Mouse (Mus musculus) frontal cortex, adult (tissue): Measurements from ENCODE around the gene Wfdc3.

ENCODE experiments used
- ATAC-seq: cut with Nextera tagmentation; 2 replicates; pipeline ENCODE4 v1.9.2; 2017; ENCODE audit warnings: mild to moderate bottlenecking, moderate library complexity, mixed read lengths; ENCODE audit not compliant: low TSS enrichment

Wfdc3 gene

DNA sequence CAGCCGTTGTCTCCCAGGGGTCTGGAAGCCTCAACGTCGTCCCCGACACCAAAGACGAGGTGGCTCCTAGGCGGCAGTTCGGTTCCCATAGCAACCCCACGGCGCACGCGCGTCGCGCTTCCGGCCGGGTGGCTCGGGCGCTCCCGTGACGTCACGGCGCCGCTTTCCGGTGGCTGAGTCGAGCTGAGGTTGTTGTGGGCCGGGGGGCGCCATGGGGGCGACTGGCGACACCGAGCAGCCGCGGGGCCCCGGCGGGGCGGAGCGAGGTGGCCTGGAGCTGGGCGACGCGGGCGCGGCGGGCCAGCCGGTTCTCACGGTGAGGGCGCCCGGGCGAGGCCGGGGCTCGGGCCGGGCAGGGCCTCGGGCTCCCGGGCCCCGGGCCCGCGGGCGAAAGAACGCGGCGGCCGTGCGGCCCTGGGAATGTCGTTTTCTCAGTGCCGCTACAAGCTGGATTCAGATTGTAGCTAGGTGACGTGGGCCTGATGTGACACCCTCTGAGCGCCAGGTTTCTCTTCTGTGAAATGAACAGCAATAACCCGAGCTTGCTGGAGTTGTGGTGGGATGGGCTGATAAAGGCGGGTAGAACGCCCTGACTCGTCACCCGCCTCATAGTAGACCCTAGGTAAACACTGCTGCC is at the start of gene Wfdc3, which contains the start of gene Dnttip1:
Wfdc3 (minus strand) TSS at position 89 of the 637 bp plus-strand sequence.
Dnttip1 (plus strand) TSS at position 141 of the 637 bp plus-strand sequence.
- ATAC-seq: peak; percentile 97

DNA sequence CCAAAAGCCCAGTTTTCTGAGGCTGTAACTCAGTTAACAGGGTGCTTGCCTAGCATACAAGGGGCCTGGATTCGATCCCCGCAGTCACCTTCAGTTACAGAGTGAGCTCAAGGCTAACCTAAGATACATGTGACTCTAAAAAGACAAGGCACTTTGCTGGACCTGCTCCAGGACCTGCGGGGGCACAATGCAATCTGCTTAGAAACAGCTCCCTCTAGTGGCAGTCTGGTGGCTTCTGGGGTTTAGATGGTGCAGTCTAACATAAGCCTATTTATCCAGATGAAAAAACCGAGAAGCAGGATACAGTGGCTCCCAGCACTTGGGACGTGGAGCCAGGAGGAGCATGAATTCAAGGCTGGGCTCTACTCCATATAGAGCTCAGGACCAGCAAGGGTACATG is 48.6 kb upstream of the Wfdc3 start:
- peak; percentile 55 for ATAC-seq

DNA sequence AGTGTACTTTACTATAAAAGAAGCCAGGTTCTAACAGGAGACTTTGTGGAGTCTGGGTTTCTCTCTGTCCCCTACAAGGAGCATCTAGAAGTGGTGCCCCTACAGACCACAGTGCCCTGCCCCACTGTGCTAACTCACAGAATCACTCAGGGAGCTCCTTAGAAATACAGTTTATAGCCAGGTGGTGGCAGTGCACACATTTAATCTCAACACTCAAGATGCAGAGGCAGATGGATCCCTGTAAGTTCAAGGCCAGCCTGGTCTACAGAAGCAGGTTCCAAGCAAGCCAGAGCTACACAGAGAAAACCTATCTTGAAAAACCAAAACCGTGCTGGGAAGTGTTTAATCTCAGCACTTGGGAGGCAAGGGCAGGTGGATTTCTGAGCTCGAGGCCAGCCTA is 48.0 kb upstream of the Wfdc3 start:
- ATAC-seq: no peak

DNA sequence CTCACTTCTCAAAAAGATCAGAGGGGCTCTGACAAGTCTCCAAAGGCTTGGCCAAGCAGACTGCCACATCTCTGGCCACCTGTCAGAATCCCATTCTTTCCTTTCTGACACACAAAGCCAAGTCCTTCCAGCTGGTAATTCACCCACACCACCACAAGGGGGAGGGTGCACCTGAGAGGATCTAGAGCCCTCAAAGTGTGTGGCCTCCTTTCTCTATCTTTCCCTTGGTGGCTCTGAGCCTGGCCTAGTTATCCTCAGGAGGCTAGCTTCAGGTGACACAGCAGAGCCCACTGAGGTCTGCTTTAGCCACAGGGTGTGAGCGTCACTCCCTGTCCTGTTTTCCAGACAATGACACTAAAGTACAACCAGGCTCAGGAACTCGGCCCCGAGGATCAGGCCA is 47.5 kb upstream of the Wfdc3 start:
- ATAC-seq: peak; percentile 41

DNA sequence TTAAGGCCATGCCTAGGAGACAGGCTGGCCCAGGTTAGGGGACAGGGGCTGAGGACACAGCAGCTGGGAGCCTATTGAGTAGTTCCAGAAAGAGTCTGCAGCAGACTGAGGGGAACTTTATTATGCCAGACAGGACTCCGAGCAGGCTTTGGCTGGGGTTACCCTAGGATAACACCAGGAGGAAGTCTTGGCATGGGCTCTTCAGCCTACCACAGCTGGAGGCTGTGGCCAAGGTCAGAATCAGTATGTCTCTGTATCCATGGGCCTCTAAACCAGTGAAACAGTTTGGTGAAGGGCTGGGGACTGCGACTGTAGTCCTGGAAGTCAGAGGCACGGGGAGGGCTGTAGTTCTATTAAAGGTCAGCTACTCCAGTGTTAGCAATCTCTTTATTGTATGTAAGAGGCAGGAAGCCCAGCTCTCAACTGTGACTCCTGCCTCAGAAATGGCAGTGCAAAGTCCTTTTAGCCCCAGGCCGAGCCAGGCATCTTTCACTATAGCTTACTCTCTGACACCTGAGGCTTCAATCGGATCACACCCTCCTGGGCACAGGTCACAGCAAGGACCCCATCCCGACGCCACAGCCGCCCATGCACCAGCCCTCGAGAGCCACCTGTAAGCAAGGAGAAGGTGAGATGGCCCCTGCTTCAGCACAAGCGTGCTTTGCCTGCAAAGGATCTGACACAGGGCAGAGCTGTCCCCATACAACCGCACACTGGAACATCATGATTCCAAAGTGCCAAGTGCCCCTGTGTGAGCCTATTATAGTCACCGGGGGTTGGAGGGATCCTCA is 46.9 kb upstream of the Wfdc3 start:
- no peak for ATAC-seq

DNA sequence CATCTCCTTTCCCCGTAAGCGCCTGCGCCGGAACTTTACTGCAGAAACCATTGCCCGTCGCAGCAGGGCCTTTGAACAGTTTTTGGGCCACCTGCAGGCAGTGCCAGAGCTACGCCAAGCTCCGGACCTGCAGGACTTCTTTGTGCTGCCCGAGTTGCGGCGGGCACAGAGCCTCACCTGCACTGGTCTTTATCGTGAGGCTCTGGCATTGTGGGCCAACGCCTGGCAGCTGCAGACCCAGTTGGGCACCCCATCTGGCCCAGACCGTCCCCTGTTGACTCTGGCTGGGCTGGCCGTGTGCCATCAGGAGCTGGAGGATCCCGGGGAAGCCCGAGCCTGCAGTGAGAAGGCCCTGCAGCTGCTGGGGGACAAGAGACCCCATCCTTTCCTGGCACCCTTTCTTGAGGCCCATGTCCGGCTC is 46.1 kb upstream of the Wfdc3 start:
- ATAC-seq: no peak

DNA sequence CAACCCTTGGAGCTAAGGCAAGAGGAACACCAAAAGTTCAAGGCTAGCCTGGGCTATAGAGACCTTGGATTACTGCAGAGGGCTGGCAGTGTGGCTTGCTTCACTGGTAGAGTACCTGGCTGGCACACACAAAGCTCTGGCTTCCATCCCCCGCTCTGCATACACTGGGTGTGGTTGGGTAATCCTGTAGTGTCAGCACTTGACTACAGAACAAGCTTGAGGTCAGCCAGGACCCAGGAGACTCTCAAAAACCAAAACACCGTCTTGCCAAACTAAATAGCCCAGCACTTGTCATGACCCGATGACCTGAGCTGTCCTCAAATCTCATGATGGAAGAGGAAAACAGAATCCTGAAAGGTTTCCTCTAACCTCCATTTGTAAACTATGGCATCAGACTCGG is 44.7 kb upstream of the Wfdc3 start:
- no peak for ATAC-seq

DNA sequence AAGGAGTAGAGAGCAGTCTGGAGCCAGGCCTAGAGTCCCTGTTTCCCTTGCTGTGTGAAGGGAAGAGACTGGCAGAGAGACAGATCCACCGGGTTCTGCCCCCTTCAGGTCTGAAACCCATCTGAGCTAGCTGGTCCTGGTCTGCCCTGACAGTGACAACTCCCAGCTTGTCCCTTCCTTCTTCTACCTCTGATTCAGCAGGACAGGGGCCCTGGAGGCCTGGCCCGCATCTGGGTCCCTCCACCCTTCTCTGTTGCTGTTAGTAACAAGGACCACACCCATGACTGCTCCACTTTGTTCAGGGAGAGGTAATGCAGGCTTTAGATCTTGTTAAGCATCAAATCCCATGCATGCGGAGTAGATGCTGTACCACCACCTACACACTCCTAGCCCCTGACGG is 42.7 kb upstream of the Wfdc3 start:
- ATAC-seq: no peak

DNA sequence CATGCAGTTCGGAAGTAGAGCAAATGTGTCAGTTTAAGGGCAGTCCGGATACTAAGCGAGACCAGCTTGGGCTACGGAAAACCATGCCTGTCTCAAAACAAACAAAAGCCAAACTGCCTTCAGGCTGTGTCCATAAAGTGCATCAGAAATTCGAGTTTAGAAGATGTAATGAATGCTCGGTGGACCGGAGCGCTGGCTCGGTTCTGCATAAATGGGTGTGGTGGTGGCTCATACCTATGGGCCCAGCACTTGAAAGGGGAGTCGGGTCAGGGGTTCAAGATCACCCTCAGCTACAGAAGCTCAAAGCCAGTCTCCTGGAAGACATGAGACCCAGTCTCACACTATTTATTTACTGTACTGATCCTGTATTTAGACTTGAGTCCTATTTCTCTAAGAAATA is 42.0 kb upstream of the Wfdc3 start:
- no peak for ATAC-seq

DNA sequence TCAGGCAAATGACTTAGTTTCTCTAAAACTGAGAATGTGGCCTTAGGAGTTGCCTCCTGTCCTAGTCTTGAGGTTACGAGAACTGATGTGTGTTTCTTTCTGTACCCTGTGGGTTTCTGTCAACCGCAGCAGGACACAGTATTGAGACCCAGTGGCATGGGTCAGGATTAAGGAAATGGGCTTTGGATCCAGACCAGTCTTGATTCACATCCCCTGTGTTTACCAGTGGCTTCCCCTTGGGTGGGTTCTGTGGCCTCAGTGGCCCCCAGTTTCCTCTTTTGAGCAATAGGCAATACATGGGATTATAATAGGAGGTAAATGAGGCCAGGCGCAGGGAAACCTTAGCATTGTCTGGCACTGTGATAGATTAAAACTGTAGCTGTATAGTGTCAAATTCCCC is 41.3 kb upstream of the Wfdc3 start:
- ATAC-seq: no peak

DNA sequence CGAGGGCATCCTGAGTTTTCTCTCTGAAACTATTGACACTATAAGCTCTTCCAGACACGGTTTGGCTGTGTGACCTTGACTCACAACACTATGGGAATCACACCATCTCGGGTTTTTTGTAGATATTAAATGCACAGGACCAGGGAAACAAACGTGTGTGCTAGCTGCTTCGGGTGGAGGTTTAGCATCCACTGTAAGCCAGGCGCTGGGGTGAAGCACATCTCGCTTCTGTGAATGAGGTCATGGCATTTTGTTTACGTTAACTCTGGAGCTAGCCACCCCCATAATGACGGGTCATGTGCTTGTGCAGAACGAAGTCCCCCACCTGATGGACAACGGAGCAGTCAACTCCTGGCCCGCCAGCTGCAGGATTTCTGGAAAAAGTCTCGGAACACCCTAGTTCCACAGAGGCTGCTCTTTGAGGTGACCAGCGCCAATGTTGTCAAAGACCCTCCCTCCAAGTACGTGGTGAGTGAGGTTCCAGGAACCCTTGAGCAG is 40.7 kb upstream of the Wfdc3 start:
- 0 out of 2 replicates have a peak, but pooled peaks have one; percentile 13 for ATAC-seq

DNA sequence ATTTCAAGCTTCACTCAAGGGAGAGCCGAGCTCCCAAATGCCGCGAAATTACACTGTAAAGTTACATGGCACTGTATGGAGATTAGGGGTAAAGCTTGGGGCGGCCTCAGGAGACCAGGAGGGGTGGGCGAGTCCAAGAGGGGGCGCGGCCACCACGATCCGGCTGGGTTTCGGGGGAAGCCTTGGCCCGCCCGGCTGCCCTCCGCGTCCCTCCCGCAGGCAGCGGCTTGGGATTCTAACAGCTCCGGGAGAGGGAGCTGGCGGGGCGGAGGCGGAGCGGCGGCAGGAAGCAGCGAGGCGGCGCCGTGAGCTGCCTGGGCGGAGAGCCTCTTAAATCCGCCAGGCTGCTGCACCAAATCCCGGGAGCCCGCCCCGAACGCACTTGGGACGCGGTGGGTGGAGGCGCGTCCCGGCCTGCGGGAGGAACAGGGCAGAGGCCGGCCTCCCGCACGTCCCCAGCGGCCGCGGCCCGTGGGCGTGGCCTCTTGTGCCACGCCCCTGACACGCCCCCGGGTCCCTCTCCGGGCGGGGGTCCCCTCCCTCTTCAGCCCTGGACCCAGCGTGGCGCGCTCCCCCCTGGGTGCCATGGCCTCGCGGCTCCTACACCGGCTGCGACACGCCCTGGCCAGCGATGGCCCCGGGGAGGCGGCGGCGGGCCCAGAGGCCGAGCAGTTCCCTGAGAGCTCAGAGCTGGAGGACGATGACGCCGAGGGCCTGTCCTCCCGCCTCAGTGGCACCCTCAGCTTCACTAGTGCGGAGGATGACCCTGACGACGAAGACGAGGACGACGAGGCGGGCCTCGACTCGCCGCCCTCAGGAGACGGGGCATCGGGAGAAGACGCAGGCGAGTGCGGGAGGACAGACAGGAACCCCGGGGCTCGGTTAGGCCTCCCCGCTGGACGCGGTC is 40.0 kb upstream of the Wfdc3 start, which contains the start of gene Snx21:
Snx21 (plus strand) TSS at position 343 of the 907 bp plus-strand sequence.
- peak; percentile 85 for ATAC-seq

DNA sequence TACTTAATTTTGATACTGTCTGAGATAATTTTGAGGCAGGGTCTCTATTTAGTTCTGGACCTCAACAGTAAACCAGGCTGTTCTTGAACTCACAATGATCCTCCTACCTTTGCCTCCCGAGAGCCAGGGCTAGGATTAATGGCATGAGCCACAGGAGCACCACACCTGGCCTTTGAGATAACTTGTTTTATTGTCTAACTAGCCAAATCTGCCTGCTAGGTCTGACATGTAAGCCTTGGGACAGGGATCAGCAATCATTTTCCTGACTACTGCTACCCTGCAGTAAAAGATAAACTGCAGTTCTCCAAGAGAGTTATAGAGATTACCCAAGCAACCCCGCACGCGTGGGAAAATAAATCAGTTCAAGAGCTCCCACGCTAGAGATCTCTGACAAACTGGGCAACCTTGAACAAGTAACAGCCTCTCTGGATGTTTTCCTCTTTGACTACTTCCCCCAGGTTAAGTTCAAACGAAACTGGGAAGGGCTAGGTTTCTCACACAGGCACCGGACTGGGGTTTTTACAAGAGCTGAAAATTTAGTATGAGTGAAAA is 39.2 kb upstream of the Wfdc3 start:
- no peak for ATAC-seq

DNA sequence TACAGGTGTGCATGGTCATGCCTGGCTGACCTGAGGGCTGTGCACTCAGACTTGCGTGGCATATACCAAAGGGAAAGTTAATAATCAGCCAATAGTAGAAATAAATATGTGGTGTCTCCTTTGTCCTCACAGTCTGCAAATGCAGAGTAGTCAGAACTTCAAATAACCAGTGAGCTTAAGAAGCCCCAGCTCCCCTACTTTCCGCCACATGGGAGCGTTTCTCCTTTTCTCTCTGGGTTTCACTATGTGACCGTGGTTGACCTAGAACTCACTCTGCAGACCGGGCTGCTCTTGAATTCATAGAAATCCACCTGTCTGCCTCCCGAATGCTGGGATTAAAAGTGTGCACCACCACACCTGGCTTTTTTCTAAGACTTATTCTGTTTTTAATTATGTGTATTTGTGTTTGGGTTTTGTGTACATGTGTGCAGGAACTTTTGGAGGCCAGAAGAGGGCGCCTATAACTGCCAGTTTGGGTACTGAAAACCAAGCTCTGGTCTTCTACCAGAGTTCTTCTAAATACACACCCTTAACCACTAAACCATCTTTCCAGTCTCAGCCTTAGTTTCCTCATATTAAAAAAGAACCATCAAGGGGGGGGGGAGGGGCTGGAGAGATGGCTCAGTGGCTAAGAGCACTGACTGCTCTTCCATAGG is 38.3 kb upstream of the Wfdc3 start:
- ATAC-seq: no peak

DNA sequence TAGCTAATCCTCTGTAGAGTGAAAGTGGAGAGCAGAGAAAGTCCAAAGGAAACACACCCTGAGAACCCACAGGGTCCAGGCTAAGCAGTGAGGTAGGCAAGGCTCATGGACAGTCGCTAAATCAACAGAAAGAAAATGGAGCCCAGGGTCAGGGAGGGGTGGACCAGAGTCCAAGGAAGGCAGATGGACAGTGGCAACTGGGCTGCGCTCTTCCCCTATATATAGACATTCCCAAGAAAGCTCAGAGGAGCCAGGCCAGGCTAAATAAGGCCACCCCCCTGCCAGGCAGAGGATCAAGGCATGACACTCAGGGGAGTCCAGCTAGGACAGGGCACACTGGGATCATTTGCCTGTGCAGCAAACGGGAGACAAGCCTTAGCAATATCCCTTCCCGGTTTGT is 36.1 kb upstream of the Wfdc3 start:
- ATAC-seq: no peak

DNA sequence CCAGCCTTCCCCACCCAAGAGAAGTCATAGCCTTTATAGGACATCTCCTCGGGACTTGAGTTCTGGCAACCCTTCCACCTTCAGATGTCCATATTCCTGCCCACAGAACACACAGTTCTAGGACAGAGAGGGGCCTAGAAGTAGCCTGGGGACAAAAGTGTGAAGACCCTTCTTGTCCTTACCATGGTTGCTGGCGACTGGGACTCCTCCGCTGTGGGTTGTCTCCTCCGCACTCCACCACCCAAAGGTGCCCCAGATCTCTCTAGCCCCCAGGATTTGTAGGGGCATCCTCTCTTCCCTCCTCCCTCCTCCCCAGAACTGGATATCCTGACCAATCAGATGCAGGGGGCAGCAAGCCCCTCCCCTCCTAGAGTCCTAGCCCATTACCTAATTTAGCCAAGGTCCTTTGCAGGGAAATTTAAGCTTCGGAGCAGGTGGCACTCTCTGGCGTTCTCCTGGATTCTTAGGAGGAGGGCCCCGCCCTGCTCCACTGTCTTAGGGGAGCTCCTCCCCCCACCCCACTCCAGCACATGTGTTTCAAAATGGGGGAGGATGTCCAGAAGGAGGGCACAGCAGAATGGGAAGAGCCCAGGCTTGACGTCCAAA is 33.9 kb upstream of the Wfdc3 start, which contains the start of gene Tnnc2:
Tnnc2 (minus strand) TSS at position 487 of the 606 bp plus-strand sequence.
- no peak for ATAC-seq

DNA sequence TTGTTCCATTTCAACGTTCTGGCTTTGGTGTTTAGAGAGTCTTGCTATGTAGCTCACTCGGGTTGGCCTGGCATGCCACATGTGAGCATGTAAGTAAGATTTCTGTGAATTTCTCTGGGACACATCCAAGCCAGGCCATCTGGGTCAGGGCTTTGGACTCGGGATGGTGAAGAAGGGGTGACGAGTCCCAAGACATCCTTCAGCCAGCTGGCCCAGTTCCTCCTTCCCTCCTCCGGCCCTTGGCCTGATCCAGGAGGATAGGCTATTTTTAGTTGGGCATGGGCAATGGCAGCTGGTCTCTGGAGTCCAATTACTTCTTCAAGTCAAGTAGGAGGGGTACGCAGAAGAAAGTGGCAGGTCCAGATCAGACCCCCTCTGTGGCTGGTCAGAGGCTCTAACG is 33.1 kb upstream of the Wfdc3 start:
- no peak for ATAC-seq

DNA sequence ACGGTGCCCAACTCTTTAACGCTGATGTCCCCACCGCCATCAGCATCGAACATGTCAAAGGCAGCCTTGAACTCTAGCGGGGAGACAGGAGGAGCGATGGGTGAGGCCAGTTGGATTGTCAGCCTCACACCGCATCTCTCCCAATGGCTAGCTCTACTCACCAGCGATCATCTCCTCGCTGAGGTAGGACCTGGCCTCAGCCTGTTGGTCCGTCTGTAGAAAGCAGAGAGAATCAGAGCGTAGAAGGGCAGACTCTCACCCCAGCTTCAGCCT is 32.2 kb upstream of the Wfdc3 start:
- no peak for ATAC-seq

DNA sequence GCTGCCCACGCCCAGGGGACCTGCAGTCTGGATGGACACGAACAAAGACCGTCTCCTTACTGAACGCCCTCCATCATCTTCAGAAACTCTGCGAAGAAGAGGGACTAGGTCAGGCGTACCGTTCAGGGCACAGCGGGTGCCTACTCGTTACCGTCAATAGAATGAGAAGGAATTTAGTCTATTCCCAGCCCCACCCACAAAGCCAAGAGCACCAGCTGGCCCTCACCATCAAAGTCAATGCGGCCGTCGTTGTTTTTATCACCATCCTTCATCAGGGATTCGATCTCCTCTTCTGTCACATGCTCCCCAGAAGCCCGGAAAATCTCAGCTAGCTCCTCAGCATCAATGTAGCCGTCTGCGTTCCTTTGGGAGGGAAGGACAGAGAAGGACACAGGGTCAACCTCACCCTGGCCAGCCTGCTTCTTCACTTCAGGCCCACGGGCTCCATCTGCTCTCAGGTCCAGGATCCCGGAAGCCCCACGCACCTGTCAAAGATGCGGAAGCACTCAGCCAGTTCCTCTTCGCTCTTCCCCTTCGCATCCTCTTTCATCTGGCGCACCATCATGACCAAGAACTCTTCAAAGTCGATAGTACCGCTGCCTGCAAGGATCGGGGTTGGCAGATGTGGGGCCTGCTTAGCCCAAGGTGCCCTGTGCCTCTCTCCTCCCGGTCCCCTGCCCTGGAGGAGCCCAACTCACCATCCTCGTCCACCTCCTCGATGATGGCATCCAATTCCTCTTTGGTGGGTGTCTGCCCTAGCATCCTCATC is 31.7 kb upstream of the Wfdc3 start:
- ATAC-seq: no peak

DNA sequence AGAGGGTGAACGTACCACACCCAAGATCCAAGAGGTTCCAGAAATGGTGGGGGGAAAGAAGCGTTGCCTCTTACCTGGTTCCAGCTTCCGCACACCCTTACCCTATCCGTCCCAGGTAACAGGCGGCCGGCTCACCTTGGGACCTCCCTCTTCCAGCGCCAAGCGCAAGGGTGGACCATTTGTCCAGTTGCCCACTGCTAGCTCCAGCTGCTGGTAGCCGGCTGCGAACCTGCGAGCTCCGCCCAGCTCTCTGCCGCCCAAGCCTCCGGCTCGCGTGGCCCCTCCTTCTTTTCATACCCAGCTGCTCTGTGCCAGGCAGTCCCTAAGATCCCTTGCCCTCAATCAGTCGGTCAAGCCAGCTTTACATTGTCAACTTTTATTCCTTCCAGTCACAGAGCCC is 31.1 kb upstream of the Wfdc3 start:
- no peak for ATAC-seq
